Mouse (Mus musculus) ovary, adult 10 weeks (tissue): Measurements from ENCODE around the gene Apex1. TPM values are rescaled to one million over a fixed set of nuclear protein-coding genes. Genes with fewer than 3 reads are reported as not detected.

Source experiments
- polyA plus RNA-seq: library from polyadenylated mRNA; stranded (reverse); fragments of 350-450 nt; fragmentation: Illumina TruSeq; extraction: RNeasy Lipid Tissue Mini Kit (QIAGEN cat#74804); gene quantifications from one replicate; pipeline ENCODE4 v1.2.3, GENCODE M21; 2014

The Apex1 gene
- 27.8 TPM for polyA plus RNA-seq

DNA sequence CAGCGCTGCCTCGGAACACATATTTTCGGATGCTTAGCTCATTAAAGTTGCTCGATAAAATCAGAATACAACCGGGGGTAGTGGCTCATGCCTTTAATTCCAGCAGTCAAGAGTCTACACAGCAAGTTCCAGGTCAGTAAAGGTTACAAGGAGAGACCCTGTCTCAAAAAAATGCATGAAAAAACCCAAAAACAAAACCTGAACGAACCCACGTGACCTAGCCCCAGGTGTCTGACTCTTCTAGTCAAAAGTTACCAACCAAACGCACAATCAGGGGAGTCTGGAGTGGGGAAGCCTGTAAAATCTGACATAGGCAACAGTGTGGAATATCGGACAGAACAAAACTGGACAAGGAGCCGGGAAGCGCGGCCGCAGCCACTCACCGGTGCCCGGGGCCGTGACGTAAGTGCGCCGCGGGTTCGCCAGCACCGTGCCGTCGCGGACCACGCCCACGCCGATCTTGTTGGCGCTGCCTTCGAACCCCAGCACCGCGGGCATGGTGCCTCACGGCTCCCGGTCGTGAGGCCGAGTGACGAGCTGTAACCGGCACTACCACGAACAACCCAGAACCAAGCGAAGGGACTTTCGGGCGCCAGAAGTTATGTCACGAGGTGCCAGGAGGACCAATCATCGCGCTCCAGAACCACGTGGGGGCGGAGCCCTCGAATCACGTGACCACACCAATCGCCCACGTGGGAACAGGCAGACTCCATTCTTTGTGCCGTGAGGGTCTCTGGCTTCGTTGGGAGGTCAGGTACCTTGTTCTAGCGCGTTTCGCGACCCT, at the start of gene Apex1, which contains the start of gene Osgep:
Apex1 (plus strand) TSS at position 688 of the 784 bp plus-strand sequence.
Osgep (minus strand) TSS at position 613 of the 784 bp plus-strand sequence.

DNA sequence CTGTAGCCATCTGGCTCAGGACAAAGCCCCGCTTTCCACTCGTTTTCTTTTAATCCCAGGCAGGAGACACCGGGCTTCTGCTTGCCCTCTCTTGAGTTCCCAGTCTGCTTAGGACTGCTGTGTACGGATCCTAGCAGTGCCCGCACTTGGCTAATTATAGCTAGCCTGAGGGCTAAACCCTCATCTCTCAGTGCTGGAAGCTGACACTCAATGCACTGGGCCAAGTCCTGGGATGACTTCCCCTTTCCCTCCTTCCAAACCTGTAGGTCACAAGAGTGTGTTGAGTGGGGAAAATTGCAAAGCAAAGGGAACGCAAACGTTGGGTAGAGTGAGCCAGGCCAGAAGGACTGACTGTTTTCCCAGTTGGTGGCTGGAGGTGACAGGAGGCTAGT, 27.4 kb upstream of the Apex1 start, which contains the start of gene Klhl33:
Klhl33 (minus strand) TSS at position 134 of the 392 bp plus-strand sequence.

DNA sequence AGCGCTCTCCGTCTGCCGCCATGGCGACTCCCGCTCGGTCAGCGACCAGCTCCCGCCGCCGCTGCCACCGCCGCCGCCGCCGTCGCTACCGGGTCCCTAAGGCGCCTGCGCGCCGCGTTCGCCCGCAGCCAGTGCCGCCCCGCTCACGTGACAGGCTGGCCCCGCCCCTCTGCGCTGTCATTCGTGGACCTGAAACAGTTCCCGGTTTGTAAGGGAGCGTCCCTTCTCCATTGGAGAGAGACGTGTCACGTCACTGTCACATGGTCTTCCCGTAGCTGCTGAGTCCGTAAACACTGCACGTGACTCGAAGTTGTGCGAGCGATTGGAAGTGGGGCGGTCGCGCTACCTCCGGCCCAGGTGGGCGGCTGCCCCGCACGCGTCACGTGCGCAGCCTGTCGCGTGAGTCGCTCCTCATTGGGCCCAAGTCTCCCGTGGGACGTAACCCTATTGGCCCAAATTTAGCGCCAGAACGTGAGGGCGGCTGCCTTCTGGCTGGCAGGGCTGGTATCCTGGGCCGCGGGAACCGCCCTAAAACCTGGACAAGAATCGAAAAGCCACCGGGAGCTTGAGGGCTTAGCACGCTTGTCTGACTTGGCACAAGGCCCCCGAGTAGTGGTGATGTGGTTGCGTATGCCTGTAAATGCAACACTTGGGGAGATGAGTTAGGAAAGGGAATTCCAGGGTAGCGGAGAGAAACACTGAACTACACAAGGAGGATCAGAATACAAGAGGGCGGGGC, 6.2 kb downstream of the Apex1 start, which contains the start of the genes Pip4p1 and Pnp:
Pip4p1 (minus strand) TSS at position 103 of the 739 bp plus-strand sequence.
Pnp (plus strand) TSS at position 329 of the 739 bp plus-strand sequence.

DNA sequence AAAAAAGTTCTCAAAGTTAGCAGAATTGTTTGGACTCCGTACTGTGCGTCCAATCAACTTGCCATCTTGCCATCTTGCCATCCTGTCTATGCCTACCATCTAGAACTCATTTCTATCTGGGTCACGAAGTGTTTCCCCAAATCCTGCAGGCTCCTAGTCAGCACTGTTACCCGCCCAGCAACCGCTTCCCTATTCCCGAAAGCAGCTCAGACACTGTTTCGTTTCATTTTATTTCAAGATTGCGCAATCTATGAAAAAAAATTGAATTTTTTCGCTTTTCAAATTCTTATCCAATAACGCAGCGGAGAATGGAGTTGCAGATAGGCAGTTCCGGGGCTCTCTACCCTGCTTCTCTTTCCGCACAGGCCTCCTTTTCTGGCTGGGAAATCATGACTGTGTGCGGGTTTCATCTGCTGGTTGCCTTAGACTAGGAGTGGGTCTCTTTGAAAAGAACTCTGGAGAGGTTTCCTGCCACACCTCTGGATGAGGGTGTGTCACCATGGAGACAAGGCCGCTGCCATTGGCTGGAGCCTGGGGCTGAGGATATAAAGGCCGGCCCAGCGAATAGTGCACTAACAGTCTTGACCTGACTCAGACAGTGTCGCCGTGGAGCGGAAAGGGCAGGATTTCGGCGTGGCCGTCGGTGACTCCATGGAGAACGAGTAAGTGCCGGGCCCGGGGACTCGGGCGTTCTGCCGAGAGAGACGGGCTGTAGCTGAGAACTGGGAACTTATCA, 19.3 kb downstream of the Apex1 start, which contains the start of gene Gm49342:
Gm49342 (plus strand) TSS at position 586 of the 736 bp plus-strand sequence.

DNA sequence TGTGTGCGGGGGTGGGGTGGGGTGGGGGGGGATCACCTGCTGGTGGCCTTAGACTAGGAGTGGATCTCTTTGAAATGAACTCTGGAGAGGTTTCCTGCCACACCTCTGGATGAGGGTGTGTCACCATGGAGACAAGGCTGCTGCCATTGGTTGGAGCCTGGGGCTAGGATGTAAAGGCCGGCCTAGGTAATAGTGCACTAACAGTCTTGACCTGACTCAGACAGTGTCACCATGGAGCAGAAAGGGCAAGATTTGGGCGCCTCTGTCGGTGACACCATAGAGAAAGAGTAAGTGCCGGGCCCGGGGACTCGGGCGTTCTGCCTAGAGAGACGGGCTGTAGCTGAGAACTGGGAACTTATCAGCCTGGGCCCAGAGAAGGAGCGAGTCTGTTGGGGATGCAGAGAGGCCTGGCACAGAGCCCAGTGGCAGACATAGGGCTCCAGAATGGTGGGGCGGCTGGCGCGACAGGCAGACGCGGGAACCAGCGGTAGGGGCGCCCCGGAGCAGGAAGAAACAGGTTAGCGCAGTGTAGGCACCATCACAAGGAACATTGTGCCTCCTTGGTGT, 31.3 kb downstream of the Apex1 start, which contains the start of gene Pnp2:
Pnp2 (plus strand) TSS at position 51 of the 567 bp plus-strand sequence.

Other genes starting within 250 kb of the Apex1 start
- not detected for gene Olfr747, start 231.8 kb upstream of the Apex1 start, polyA plus RNA-seq
- not detected for gene Olfr748, start 217.6 kb upstream of the Apex1 start, polyA plus RNA-seq
- gene Olfr749, start 179.9 kb upstream of the Apex1 start, polyA plus RNA-seq: not detected
- 15.2 TPM for gene Ttc5, start 139.4 kb upstream of the Apex1 start, polyA plus RNA-seq
- gene Ccnb1ip1, start 117.2 kb upstream of the Apex1 start, polyA plus RNA-seq: 0.83 TPM
- gene Parp2, start 117.1 kb upstream of the Apex1 start, polyA plus RNA-seq: 50.8 TPM
- gene Tep1, start 54.4 kb upstream of the Apex1 start, polyA plus RNA-seq: 6.2 TPM
- 0.46 TPM for gene Klhl33, start 27.5 kb upstream of the Apex1 start, polyA plus RNA-seq
- gene Osgep, start 75 bp upstream of the Apex1 start, polyA plus RNA-seq: 14.7 TPM
- gene Pip4p1, start 5.9 kb downstream of the Apex1 start, polyA plus RNA-seq: 10.7 TPM
- 37.1 TPM for gene Pnp, start 6.1 kb downstream of the Apex1 start, polyA plus RNA-seq
- not detected for gene Gm49342, start 19.5 kb downstream of the Apex1 start, polyA plus RNA-seq
- not detected for gene Pnp2, start 31.0 kb downstream of the Apex1 start, polyA plus RNA-seq
- gene Rnase10, start 82.8 kb downstream of the Apex1 start, polyA plus RNA-seq: 1.4 TPM
- gene Rnase9, start 116.9 kb downstream of the Apex1 start, polyA plus RNA-seq: not detected
- gene Rnase11, start 125.2 kb downstream of the Apex1 start, polyA plus RNA-seq: not detected
- not detected for gene Rnase12, start 132.7 kb downstream of the Apex1 start, polyA plus RNA-seq
- gene Olfr750, start 149.5 kb downstream of the Apex1 start, polyA plus RNA-seq: not detected
- 184 TPM for gene Rnase4, start 166.1 kb downstream of the Apex1 start, polyA plus RNA-seq
- gene Ang, start 166.2 kb downstream of the Apex1 start, polyA plus RNA-seq: 4.8 TPM
- gene Eddm3b, start 189.5 kb downstream of the Apex1 start, polyA plus RNA-seq: 0.54 TPM
- gene Rnase6, start 198.9 kb downstream of the Apex1 start, polyA plus RNA-seq: 5.0 TPM
- 1.7 TPM for gene Rnase1, start 221.8 kb downstream of the Apex1 start, polyA plus RNA-seq
- gene Rnase2b, start 237.3 kb downstream of the Apex1 start, polyA plus RNA-seq: not detected